Mouse (Mus musculus) liver, adult 2 months (tissue): ENCODE measurements around the gene Clint1. TPM values are rescaled to one million over a fixed set of nuclear protein-coding genes. Genes with fewer than 3 reads are reported as not detected.

Experiments
- DNase-seq: peaks from one replicate; pipeline ENCODE4 v3.0.0-alpha.2; 2011; ENCODE audit warnings: low read depth, low spot score; ENCODE audit errors: extremely low read depth
- H3K27ac ChIP-seq: fragments of 200-500 bp; replicated peaks from 2 replicates; pipeline ENCODE4 v1.5.1; 2012; ENCODE audit warnings: low read depth, mild to moderate bottlenecking, control low read depth, inconsistent platforms, low read length; ENCODE audit not compliant: insufficient read depth
- H3K27me3 ChIP-seq: fragments of 200-500 bp; 2 replicates; pipeline ENCODE4 v1.6.1; 2012; ENCODE audit warnings: mild to moderate bottlenecking, moderate library complexity, low read length, inconsistent platforms; ENCODE audit not compliant: control insufficient read depth, insufficient read depth
- H3K36me3 ChIP-seq: fragments of 200-500 bp; 2 replicates; pipeline ENCODE4 v1.6.1; 2012; ENCODE audit warnings: low read length, inconsistent platforms; ENCODE audit not compliant: control insufficient read depth, insufficient read depth
- H3K4me1 ChIP-seq: fragments of 200-500 bp; 2 replicates; pipeline ENCODE4 v1.6.1; 2011; ENCODE audit warnings: low read length; ENCODE audit not compliant: control insufficient read depth, insufficient read depth
- H3K4me3 ChIP-seq: fragments of 200-500 bp; 2 replicates; pipeline ENCODE4 v1.5.1; 2011; ENCODE audit warnings: low read depth, mild to moderate bottlenecking, control low read depth, low read length, moderate library complexity; ENCODE audit not compliant: insufficient read depth
- H3K79me2 ChIP-seq: fragments of 200-500 bp; 2 replicates; pipeline ENCODE4 v1.6.1; 2012; ENCODE audit warnings: inconsistent platforms, mild to moderate bottlenecking, low read length, moderate library complexity; ENCODE audit not compliant: control insufficient read depth, insufficient read depth
- H3K9ac ChIP-seq: fragments of 200-500 bp; 2 replicates; pipeline ENCODE4 v1.6.1; 2012; ENCODE audit warnings: low read depth, mild to moderate bottlenecking, control low read depth, inconsistent platforms, low read length
- CTCF ChIP-seq: fragments of 200-500 bp; IDR thresholded peaks from 2 replicates; pipeline ENCODE4 v1.5.1; 2011; ENCODE audit warnings: low read depth, low read length, control low read depth
- POLR2A ChIP-seq: fragments of 200-500 bp; IDR thresholded peaks from 2 replicates; pipeline ENCODE4 v1.6.1; 2011; ENCODE audit warnings: low read length, control low read depth; ENCODE audit not compliant: insufficient read depth; ENCODE audit errors: extremely low read depth
- WGBS: fragments of 180-500 bp; shearing (Covaris S2); methylation state at CpG from one replicate; pipeline ENCODE4 v1.1.7; 2018; 5-methylcytosine and 5-hydroxymethylcytosine counted together
- polyA plus RNA-seq: library from polyadenylated mRNA; depleted of rRNA; stranded (reverse); fragments of >200 nt; gene quantifications from 2 replicates; pipeline ENCODE4 v1.2.3, GENCODE M21; 2012; rRNA removed
- total RNA-seq: library from RNA; depleted of rRNA; stranded (reverse); fragments of >200 nt; gene quantifications from 2 replicates; pipeline ENCODE4 v1.2.3, GENCODE M21; 2014; rRNA removed

The Clint1 gene
- 22.5 and 26.0 TPM in 2 replicates for total RNA-seq
- 27.2 and 30.7 TPM in 2 replicates for polyA plus RNA-seq

- Histone ChIP-seq H3K4me1 (peaks cover 18% of the 10 kb centered on the region), H3K36me3 (no peaks in the 10 kb centered on the region), H3K27me3 (no peaks in the 10 kb centered on the region), H3K79me2 (peaks cover 21% of the 10 kb centered on the region; the same call in 1 of the 2 replicates), H3K27ac (peak within 1 kb of the TSS; percentile 71), H3K9ac (peak within 1 kb of the TSS; percentile 96), H3K4me3 (peak within 1 kb of the TSS; percentile 95)
- TF ChIP-seq CTCF = no peak
- no peak for TF ChIP-seq POLR2A
- WGBS = 1% methylated on average over 57 of the region's 57 CpGs
- peak; percentile 47 for DNase-seq
Measured at GRCm38 (mm10) chr11:45851516-45852123, at the start of gene Clint1. Clint1 (plus strand) TSS chr11:45852051.

DNA sequence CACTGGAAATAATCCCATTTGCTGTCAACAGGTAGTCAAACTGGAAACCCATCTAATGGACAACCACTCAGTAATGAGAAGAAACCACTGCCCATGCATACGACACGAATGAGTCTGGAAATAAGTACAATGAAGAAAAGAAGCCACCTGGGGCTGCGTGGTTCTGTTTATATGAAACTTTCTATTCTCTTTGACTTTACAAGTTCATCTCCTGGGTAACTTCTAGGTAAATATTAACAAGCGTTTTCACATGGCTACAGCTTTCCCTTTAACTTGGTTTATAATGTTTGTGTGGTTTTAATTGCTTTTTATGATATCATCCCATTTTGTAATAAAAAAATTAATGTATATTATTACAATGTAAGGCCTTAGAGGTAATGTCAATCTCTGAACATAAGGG lies 47.8 kb upstream of the Clint1 start:
- no peak overlapping the region for H3K27ac ChIP-seq
- no peaks in the 10 kb centered on the region for H3K36me3 ChIP-seq
- no peak overlapping the region for H3K9ac ChIP-seq
- H3K4me3 ChIP-seq = no peak overlapping the region
- no peaks in the 10 kb centered on the region for H3K27me3 ChIP-seq
- TF ChIP-seq POLR2A (no peak), CTCF (no peak)
- H3K4me1 ChIP-seq = peaks cover 3% of the 10 kb centered on the region
- DNase-seq = peak; percentile 20
- H3K79me2 ChIP-seq = no peaks in the 10 kb centered on the region
- WGBS = 41% methylated on average over 4 of the region's 4 CpGs

DNA sequence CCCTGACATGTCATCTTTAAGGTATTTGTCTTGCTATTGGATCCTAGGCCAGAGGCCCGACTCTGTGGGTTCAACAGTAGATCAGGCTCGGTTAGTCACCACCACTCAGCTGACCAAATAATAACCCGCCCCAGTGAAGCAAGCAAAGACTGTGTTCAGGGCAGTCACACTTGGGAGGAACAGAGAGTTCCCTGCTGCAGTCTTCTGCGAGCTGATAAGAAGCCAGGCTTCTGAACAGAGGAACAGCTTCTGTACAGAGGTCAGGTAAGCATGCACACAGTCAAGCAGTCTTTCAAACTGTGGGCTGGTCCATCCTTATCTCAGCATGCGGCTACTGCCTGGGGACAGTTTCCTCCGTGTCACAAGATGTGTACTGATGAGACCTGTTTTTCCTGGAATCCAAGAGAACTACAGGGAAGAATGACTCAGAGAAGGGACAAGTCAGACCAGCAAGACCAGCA lies 46.5 kb upstream of the Clint1 start:
- DNase-seq = no peak
- H3K4me1 ChIP-seq = no peaks in the 10 kb centered on the region
- no peak overlapping the region for H3K9ac ChIP-seq
- H3K4me3 ChIP-seq = no peak overlapping the region
- TF ChIP-seq CTCF = no peak
- no peaks in the 10 kb centered on the region for H3K79me2 ChIP-seq
- no peaks in the 10 kb centered on the region for H3K36me3 ChIP-seq
- no peak overlapping the region for H3K27ac ChIP-seq
- 56% methylated on average over 6 of the region's 6 CpGs for WGBS
- H3K27me3 ChIP-seq = no peaks in the 10 kb centered on the region

GRCm38 (mm10) chr11:45805810-45806209 lies 46.0 kb upstream of the Clint1 start:
- no peak for TF ChIP-seq CTCF
- no peak for TF ChIP-seq POLR2A
- Histone ChIP-seq H3K4me1 (no peaks in the 10 kb centered on the region), H3K27me3 (no peaks in the 10 kb centered on the region), H3K27ac (no peak overlapping the region), H3K9ac (no peak overlapping the region), H3K36me3 (no peaks in the 10 kb centered on the region), H3K79me2 (no peaks in the 10 kb centered on the region), H3K4me3 (no peak overlapping the region)
- DNase-seq = no peak
- WGBS = 47% methylated on average over 2 of the region's 2 CpGs

DNA sequence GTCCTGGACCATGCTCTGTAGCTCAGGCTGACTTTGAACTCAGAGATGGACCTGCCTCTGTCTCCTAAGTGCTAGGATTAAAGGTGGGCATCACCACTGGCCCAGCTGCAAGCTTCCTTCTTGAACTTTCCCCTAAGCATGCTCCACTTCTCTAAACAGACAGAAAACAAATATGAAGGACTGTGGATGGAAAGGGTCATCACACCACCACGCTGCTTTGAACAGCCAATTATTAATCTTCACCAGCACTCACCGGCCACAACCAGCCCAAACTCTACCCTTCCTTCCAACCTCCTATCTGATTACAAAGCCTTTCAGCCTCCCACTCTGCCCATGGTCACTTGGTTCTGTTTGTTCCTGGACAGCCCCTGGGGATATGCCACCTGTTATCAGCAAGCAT lies 45.6 kb upstream of the Clint1 start:
- TF ChIP-seq CTCF = no peak
- Histone ChIP-seq H3K4me3 (no peak overlapping the region), H3K27ac (no peak overlapping the region), H3K36me3 (no peaks in the 10 kb centered on the region), H3K79me2 (no peaks in the 10 kb centered on the region), H3K4me1 (no peaks in the 10 kb centered on the region), H3K27me3 (no peaks in the 10 kb centered on the region), H3K9ac (no peak overlapping the region)
- DNase-seq = no peak
- 58% methylated on average over 2 of the region's 2 CpGs for WGBS

- WGBS = 84% methylated on average over 3 of the region's 3 CpGs
- H3K4me1 ChIP-seq = no peaks in the 10 kb centered on the region
- H3K36me3 ChIP-seq = no peaks in the 10 kb centered on the region
- H3K27ac ChIP-seq = no peak overlapping the region
- TF ChIP-seq POLR2A = no peak
- no peak for TF ChIP-seq CTCF
- H3K79me2 ChIP-seq = no peaks in the 10 kb centered on the region
- no peak for DNase-seq
- no peak overlapping the region for H3K4me3 ChIP-seq
- H3K27me3 ChIP-seq = no peaks in the 10 kb centered on the region
- H3K9ac ChIP-seq = no peak overlapping the region
Measured at GRCm38 (mm10) chr11:45806809-45807208, 45.0 kb upstream of the Clint1 start.
